Mouse (Mus musculus): ENCODE data around the gene Olfr781. TPM values are rescaled to one million over a fixed set of nuclear protein-coding genes. Genes with fewer than 3 reads are reported as not detected.

Gene Olfr781
- not detected for polyA plus RNA-seq (2015; fragmentation: Illumina TruSeq; extraction: RNeasy Lipid Tissue Mini Kit (QIAGEN cat#74804); ENCODE audit: insufficient read depth, low read depth, low replicate concordance)

DNA sequence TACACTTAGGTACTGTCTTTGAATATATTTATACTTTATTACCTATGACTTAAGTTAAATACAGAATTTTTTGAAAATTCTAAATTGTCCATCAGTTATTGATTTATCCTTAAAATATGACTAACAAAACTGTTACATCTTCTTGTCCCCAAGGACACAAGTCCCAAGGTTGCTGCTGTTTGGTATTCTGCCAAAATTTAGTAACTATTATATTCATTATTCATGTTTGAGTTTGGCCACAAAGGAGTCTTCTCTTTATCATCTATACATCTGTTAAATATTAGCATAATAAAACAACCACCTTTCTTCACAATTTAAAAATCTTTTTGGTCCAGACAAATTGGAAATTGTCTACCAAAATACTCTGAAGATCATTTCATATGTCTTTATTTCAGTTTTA is at the start of gene Olfr781:
Gene Olfr781 (plus strand): TSS at position 301 of the 400 bp plus-strand sequence.

DNA sequence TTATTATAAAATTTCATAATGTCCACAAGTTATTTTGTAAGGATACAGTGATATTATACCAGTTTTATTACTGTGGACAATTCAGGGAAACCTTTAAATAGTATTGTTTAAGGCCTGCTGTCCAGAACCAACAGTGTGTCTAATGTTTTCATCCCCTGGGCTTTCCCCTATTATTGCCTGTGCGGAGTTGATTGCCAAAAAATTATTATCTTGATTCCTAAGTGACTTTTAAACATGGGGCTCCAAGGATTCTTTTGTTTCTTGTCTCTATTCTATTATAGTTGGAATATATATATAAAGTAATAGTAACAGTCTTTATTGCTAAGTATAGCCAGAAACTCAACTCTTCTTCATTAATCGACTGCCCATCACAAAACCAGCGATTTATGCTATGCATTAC is 10.8 kb upstream of the Olfr781 start, which contains the start of gene Olfr780:
Gene Olfr780 (plus strand): TSS at position 301 of the 400 bp plus-strand sequence.

DNA sequence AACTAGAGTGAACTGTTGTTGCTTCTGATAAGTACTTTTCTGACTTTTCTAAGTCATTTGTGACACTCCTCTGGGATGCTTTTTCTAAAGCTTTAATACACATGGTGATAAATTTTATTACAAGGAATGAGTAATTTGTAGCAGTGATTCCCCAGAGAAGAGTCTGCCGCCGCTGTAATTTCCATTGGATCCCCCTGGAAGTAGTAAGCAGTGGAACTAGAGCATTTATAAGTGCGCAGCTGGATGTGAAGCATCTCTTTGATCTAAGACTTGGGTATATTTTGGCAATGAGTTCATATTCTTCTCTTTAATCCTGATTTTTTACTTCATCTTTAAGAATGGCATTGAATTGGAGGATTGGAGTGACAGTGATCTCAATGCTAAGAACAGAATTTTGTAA is 19.9 kb downstream of the Olfr781 start, which contains the start of gene Olfr782:
Gene Olfr782 (plus strand): TSS at position 301 of the 400 bp plus-strand sequence.

Other genes starting within 250 kb of the Olfr781 start
- gene Olfr767, start 245.9 kb upstream of the Olfr781 start, polyA plus RNA-seq (2015; fragmentation: Illumina TruSeq; extraction: RNeasy Lipid Tissue Mini Kit (QIAGEN cat#74804); ENCODE audit: insufficient read depth, low read depth, low replicate concordance), result not detected
- not detected for gene Olfr768, start 229.5 kb upstream of the Olfr781 start, polyA plus RNA-seq (2015; fragmentation: Illumina TruSeq; extraction: RNeasy Lipid Tissue Mini Kit (QIAGEN cat#74804); ENCODE audit: insufficient read depth, low read depth, low replicate concordance)
- not detected for gene Olfr769, start 211.0 kb upstream of the Olfr781 start, polyA plus RNA-seq (2015; fragmentation: Illumina TruSeq; extraction: RNeasy Lipid Tissue Mini Kit (QIAGEN cat#74804); ENCODE audit: insufficient read depth, low read depth, low replicate concordance)
- gene Olfr770, start 189.9 kb upstream of the Olfr781 start, polyA plus RNA-seq (2015; fragmentation: Illumina TruSeq; extraction: RNeasy Lipid Tissue Mini Kit (QIAGEN cat#74804); ENCODE audit: insufficient read depth, low read depth, low replicate concordance), result not detected
- not detected for gene Olfr771, start 164.1 kb upstream of the Olfr781 start, polyA plus RNA-seq (2015; fragmentation: Illumina TruSeq; extraction: RNeasy Lipid Tissue Mini Kit (QIAGEN cat#74804); ENCODE audit: insufficient read depth, low read depth, low replicate concordance)
- gene Olfr772, start 150.9 kb upstream of the Olfr781 start, polyA plus RNA-seq (2015; fragmentation: Illumina TruSeq; extraction: RNeasy Lipid Tissue Mini Kit (QIAGEN cat#74804); ENCODE audit: insufficient read depth, low read depth, low replicate concordance), result not detected
- gene Olfr773, start 141.4 kb upstream of the Olfr781 start, polyA plus RNA-seq (2015; fragmentation: Illumina TruSeq; extraction: RNeasy Lipid Tissue Mini Kit (QIAGEN cat#74804); ENCODE audit: insufficient read depth, low read depth, low replicate concordance), result not detected
- gene Olfr774, start 92.7 kb upstream of the Olfr781 start, polyA plus RNA-seq (2015; fragmentation: Illumina TruSeq; extraction: RNeasy Lipid Tissue Mini Kit (QIAGEN cat#74804); ENCODE audit: insufficient read depth, low read depth, low replicate concordance), result not detected
- gene Olfr775, start 80.4 kb upstream of the Olfr781 start, polyA plus RNA-seq (2015; fragmentation: Illumina TruSeq; extraction: RNeasy Lipid Tissue Mini Kit (QIAGEN cat#74804); ENCODE audit: insufficient read depth, low read depth, low replicate concordance), result not detected
- not detected for gene Olfr776, start 69.7 kb upstream of the Olfr781 start, polyA plus RNA-seq (2015; fragmentation: Illumina TruSeq; extraction: RNeasy Lipid Tissue Mini Kit (QIAGEN cat#74804); ENCODE audit: insufficient read depth, low read depth, low replicate concordance)
- not detected for gene Olfr777, start 57.4 kb upstream of the Olfr781 start, polyA plus RNA-seq (2015; fragmentation: Illumina TruSeq; extraction: RNeasy Lipid Tissue Mini Kit (QIAGEN cat#74804); ENCODE audit: insufficient read depth, low read depth, low replicate concordance)
- gene Olfr780, start 10.7 kb upstream of the Olfr781 start, polyA plus RNA-seq (2015; fragmentation: Illumina TruSeq; extraction: RNeasy Lipid Tissue Mini Kit (QIAGEN cat#74804); ENCODE audit: insufficient read depth, low read depth, low replicate concordance), result not detected
- gene Olfr782, start 20.0 kb downstream of the Olfr781 start, polyA plus RNA-seq (2015; fragmentation: Illumina TruSeq; extraction: RNeasy Lipid Tissue Mini Kit (QIAGEN cat#74804); ENCODE audit: insufficient read depth, low read depth, low replicate concordance), result not detected
- gene Olfr784, start 55.2 kb downstream of the Olfr781 start, polyA plus RNA-seq (2015; fragmentation: Illumina TruSeq; extraction: RNeasy Lipid Tissue Mini Kit (QIAGEN cat#74804); ENCODE audit: insufficient read depth, low read depth, low replicate concordance), result not detected
- not detected for gene Olfr785, start 76.6 kb downstream of the Olfr781 start, polyA plus RNA-seq (2015; fragmentation: Illumina TruSeq; extraction: RNeasy Lipid Tissue Mini Kit (QIAGEN cat#74804); ENCODE audit: insufficient read depth, low read depth, low replicate concordance)
- gene Olfr786, start 98.5 kb downstream of the Olfr781 start, polyA plus RNA-seq (2015; fragmentation: Illumina TruSeq; extraction: RNeasy Lipid Tissue Mini Kit (QIAGEN cat#74804); ENCODE audit: insufficient read depth, low read depth, low replicate concordance), result not detected
- gene Olfr787, start 133.0 kb downstream of the Olfr781 start, polyA plus RNA-seq (2015; fragmentation: Illumina TruSeq; extraction: RNeasy Lipid Tissue Mini Kit (QIAGEN cat#74804); ENCODE audit: insufficient read depth, low read depth, low replicate concordance), result not detected
- not detected for gene Olfr788, start 142.1 kb downstream of the Olfr781 start, polyA plus RNA-seq (2015; fragmentation: Illumina TruSeq; extraction: RNeasy Lipid Tissue Mini Kit (QIAGEN cat#74804); ENCODE audit: insufficient read depth, low read depth, low replicate concordance)
- not detected for gene Olfr789, start 155.9 kb downstream of the Olfr781 start, polyA plus RNA-seq (2015; fragmentation: Illumina TruSeq; extraction: RNeasy Lipid Tissue Mini Kit (QIAGEN cat#74804); ENCODE audit: insufficient read depth, low read depth, low replicate concordance)
- not detected for gene Olfr790, start 169.6 kb downstream of the Olfr781 start, polyA plus RNA-seq (2015; fragmentation: Illumina TruSeq; extraction: RNeasy Lipid Tissue Mini Kit (QIAGEN cat#74804); ENCODE audit: insufficient read depth, low read depth, low replicate concordance)
- not detected for gene Olfr791, start 192.9 kb downstream of the Olfr781 start, polyA plus RNA-seq (2015; fragmentation: Illumina TruSeq; extraction: RNeasy Lipid Tissue Mini Kit (QIAGEN cat#74804); ENCODE audit: insufficient read depth, low read depth, low replicate concordance)
- gene Olfr792, start 210.3 kb downstream of the Olfr781 start, polyA plus RNA-seq (2015; fragmentation: Illumina TruSeq; extraction: RNeasy Lipid Tissue Mini Kit (QIAGEN cat#74804); ENCODE audit: insufficient read depth, low read depth, low replicate concordance), result not detected
- gene Olfr794, start 238.8 kb downstream of the Olfr781 start, polyA plus RNA-seq (2015; fragmentation: Illumina TruSeq; extraction: RNeasy Lipid Tissue Mini Kit (QIAGEN cat#74804); ENCODE audit: insufficient read depth, low read depth, low replicate concordance), result not detected

All from pancreas, adult 10 weeks (tissue).